Mouse (Mus musculus) embryonic facial prominence, embryonic 15.5 days (tissue): Measurements from ENCODE around the gene Tmem140. TPM values are rescaled to one million over a fixed set of nuclear protein-coding genes. Genes with fewer than 3 reads are reported as not detected.
A peak's percentile ranks its signal among the peaks of the same experiment; 100 is the strongest.

Experiments
- ATAC-seq: fragments of 200-750 bp; cut with Nextera tagmentation; 2 replicates; pipeline ENCODE4 v1.8.0; 2017; ENCODE audit warnings: low read depth, moderate TSS enrichment; ENCODE audit not compliant: insufficient number of reproducible peaks, low FRiP score, low TSS enrichment
- H3K27ac ChIP-seq: fragments of 300-500 bp; sonication (generic); replicated peaks from 2 replicates; pipeline ENCODE4 v1.5.1; 2015; ENCODE audit warnings: mild to moderate bottlenecking, inconsistent platforms
- H3K27me3 ChIP-seq: fragments of 300-500 bp; sonication (generic); 2 replicates; pipeline ENCODE4 v1.6.1; 2015; ENCODE audit warnings: inconsistent platforms
- H3K36me3 ChIP-seq: fragments of 300-500 bp; sonication (generic); 2 replicates; pipeline ENCODE4 v1.6.1; 2015; ENCODE audit warnings: mild to moderate bottlenecking, inconsistent platforms
- H3K4me1 ChIP-seq: fragments of 300-500 bp; sonication (generic); 2 replicates; pipeline ENCODE4 v1.6.1; 2015; ENCODE audit warnings: inconsistent platforms
- H3K4me2 ChIP-seq: fragments of 300-500 bp; sonication (generic); replicated peaks from 2 replicates; pipeline ENCODE4 v1.6.1; 2015; ENCODE audit warnings: mild to moderate bottlenecking, inconsistent platforms
- H3K4me3 ChIP-seq: fragments of 300-500 bp; sonication (generic); replicated peaks from 2 replicates; pipeline ENCODE4 v1.5.1; 2015; ENCODE audit warnings: mild to moderate bottlenecking, inconsistent platforms
- H3K9ac ChIP-seq: fragments of 300-500 bp; sonication (generic); 2 replicates; pipeline ENCODE4 v1.6.1; 2015; ENCODE audit warnings: inconsistent platforms
- H3K9me3 ChIP-seq: fragments of 300-500 bp; sonication (generic); replicated peaks from 2 replicates; pipeline ENCODE4 v1.6.1; 2016; ENCODE audit warnings: inconsistent platforms
- WGBS: fragments of 180-500 bp; shearing (Covaris S2); methylation state at CpG from one replicate; pipeline ENCODE4 v1.1.7; 2015; 5-methylcytosine and 5-hydroxymethylcytosine counted together
- polyA plus RNA-seq: library from polyadenylated mRNA; unstranded; fragments of >200 nt; fragmentation: Nextera tagmentation; extraction: Ambion mirVana; gene quantifications from 2 replicates; pipeline ENCODE4 v1.2.1, GENCODE M21; 2015

Gene Tmem140
- polyA plus RNA-seq, 1 experiment from 2014 or later, result 3.0 TPM

DNA sequence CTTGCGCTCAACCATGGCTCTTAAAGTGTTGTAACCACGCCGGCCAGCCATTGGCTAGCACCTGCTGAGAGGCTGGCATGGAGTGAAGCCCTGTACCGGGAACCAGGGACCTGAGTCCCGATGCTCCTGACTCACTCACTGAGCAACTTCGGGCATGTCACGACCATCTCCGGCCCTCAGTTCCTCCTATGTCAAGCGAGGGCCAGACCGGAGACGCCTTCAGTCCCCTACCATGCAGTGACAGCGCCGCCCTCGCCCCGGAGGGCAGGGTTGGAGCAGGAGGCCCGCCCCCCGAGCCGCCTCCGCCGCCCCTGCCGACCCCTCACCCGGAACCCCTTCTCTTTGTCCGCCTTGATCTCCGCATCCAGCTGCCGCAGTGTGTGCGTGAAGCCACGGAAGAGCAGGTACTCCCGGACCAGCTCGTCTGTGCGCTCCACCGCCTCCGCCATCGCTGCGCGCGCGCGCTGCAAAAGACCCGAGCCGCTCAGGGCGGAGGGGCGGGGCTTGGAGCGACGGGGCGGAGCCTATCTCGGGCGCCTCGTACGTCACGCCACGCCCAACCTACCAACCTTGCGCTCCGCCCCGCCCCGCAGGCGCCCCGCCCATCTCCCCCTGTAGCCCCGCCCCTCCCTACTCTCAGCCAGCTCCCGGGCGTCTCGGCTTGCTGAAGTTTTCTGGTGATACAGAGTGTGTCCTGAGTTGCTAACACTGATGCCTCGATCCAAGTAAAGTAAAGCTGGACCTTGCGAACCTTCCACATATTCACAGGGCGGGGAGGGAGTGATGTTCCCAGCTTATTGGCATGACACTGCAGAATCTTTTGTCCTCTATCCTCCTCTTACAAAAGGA is 47.6 kb downstream of the Tmem140 start, which contains the start of gene Wdr91:
Gene Wdr91, minus strand, starts transcription at position 506 of the 849 bp plus-strand sequence.
- Histone ChIP-seq H3K27ac (peak within 1 kb of the TSS; percentile 92), H3K9ac (peak within 1 kb of the TSS; percentile 62), H3K36me3 (peaks cover 21% of the 10 kb centered on the region), H3K9me3 (no peaks in the 10 kb centered on the region), H3K4me3 (peak within 1 kb of the TSS; percentile 87), H3K4me2 (peak within 1 kb of the TSS; percentile 79), H3K27me3 (no peaks in the 10 kb centered on the region), H3K4me1 (peaks cover 11% of the 10 kb centered on the region)
- under 1% methylated on average over 62 of the region's 64 CpGs for WGBS
- peak; percentile 92 for ATAC-seq

DNA sequence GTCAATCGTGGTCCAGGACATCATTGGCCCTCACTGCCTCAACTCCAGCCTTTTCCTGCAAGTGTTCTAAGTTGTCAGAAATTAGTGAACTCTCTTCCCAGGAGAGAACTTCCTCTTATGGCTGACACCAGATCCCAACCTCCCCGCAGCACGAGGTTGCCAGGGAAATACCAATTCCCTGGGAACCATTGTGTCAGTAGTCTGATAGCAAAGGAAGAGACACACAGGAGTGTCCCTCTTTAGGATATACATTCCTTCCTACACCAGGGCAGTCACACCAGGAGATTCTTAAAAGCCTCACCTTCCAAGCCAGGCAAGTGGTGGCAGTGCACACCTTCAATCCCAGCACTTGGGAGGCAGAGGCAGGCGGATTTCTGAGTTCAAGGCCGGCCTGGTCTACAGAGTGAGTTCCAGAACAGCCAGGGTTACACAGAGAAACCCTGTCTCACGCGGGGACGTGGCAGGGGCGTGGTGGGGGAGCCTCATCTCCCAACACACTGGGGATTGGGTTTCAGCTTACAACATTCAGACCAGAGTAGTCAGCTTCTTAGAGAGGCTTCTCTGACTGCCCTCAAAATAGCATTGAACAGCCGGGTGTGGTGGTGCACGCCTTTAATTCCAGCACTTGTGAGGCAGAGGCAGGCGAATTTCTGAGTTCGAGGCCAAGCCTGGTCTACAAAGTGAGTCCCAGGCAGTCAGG is 50.5 kb downstream of the Tmem140 start:
- no peaks in the 10 kb centered on the region for H3K36me3 ChIP-seq
- no peak overlapping the region for H3K4me3 ChIP-seq
- no peak overlapping the region for H3K9ac ChIP-seq
- 79% methylated on average over 13 of the region's 13 CpGs for WGBS
- H3K4me2 ChIP-seq, result no peak overlapping the region
- H3K27ac ChIP-seq, result no peak overlapping the region
- H3K9me3 ChIP-seq, result no peaks in the 10 kb centered on the region
- no peak for ATAC-seq
- no peaks in the 10 kb centered on the region for H3K27me3 ChIP-seq
- peaks cover 11% of the 10 kb centered on the region for H3K4me1 ChIP-seq

DNA sequence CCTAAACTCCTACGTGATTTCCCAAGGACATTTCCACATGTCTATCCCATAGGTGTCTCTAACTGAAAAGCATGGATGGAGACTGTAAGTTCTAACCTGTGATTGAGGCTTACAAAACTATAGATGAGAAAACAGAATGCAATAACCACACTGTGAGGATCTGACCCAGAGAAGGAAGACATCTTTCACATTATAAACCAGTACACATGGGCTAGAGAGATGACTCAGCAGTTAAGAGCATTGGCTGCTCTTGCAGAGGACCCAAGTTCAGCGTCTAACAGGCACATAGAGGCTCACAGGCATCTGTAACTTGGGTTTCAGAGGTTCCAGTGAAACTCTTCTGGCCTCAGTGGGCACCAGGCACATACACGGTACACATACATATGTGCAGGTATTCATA is 51.5 kb downstream of the Tmem140 start:
- H3K9ac ChIP-seq, result no peak overlapping the region
- no peaks in the 10 kb centered on the region for H3K36me3 ChIP-seq
- no peak overlapping the region for H3K27ac ChIP-seq
- H3K4me1 ChIP-seq, result peaks cover 8% of the 10 kb centered on the region
- no peaks in the 10 kb centered on the region for H3K27me3 ChIP-seq
- no peak for ATAC-seq
- no peak overlapping the region for H3K4me2 ChIP-seq
- 81% methylated on average over 3 of the region's 3 CpGs for WGBS
- H3K4me3 ChIP-seq, result no peak overlapping the region
- H3K9me3 ChIP-seq, result no peaks in the 10 kb centered on the region

DNA sequence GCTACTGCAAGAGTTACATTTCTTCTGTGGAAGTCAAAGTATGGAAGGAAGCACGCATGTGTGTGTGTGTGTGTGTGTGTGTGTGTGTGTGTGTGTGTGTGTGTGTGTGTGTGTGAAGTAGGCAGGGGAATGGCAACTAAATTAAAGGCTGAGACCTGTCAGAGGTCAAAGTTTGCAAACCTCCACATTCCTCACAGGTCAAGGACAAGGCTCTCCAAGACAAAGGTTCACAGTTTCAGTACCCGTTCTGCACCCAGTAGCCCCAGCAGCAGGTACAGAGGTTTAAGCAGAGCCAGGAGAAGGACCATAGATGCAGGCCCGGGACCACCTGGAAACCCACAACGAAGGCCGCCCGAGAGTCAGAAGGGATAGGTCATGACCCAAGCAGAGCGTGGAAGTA is 56.2 kb downstream of the Tmem140 start:
- H3K27me3 ChIP-seq, result no peaks in the 10 kb centered on the region
- H3K27ac ChIP-seq, result no peak overlapping the region
- H3K4me2 ChIP-seq, result no peak overlapping the region
- H3K4me1 ChIP-seq, result no peaks in the 10 kb centered on the region
- ATAC-seq, result no peak
- H3K9me3 ChIP-seq, result no peaks in the 10 kb centered on the region
- no peaks in the 10 kb centered on the region for H3K36me3 ChIP-seq
- no peak overlapping the region for H3K9ac ChIP-seq
- no peak overlapping the region for H3K4me3 ChIP-seq
- 57% methylated on average over 7 of the region's 7 CpGs for WGBS

DNA sequence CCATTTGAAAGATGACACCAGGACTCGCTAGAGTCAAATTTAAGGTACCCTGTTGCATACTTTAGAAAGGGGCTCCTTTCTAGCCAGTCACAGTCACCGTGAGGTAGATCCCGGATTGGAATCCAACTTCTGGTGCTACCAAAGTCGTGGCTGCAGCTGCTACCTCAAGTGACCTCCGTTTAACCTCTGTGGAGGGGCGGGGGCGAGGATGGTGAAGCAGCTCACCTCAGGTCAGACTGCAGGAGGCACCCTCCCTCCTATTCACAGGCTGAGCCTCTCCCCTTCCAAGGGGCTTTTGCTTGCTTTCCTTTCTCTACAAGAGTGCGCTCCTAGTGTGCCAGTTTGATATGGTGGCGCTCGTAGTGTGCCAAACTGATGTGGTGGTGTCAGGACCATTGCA is 57.0 kb downstream of the Tmem140 start, which contains the start of gene Stra8:
Gene Stra8, plus strand, starts transcription at position 208 of the 400 bp plus-strand sequence.
- Histone ChIP-seq H3K9ac (no peak within 1 kb of the TSS), H3K4me2 (no peak within 1 kb of the TSS), H3K9me3 (no peaks in the 10 kb centered on the region), H3K36me3 (no peaks in the 10 kb centered on the region), H3K27me3 (no peaks in the 10 kb centered on the region), H3K27ac (no peak within 1 kb of the TSS), H3K4me1 (no peaks in the 10 kb centered on the region), H3K4me3 (no peak within 1 kb of the TSS)
- 43% methylated on average over 10 of the region's 10 CpGs for WGBS
- ATAC-seq, result no peak

DNA sequence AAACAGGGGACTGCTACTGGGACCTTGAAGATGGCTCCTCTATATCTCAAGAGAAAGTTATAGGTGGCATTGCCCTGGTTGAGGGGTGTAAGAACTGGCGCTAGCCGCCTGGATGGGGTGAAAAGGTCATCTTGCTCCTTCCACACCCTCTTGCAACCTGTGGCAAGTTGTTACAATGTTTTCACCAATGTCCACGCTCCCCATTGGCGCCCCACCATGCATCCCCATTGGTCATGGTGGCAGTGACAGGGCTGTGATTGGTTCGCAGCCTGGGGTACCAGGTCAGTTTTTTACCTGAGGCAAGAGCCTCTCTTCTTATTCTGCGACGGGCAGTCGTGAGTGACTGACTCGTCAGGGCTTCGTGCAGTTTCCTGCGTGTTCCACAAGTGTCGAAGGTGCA is 57.7 kb downstream of the Tmem140 start:
- H3K4me3 ChIP-seq, result no peak overlapping the region
- H3K27ac ChIP-seq, result no peak overlapping the region
- H3K36me3 ChIP-seq, result no peaks in the 10 kb centered on the region
- no peak for ATAC-seq
- WGBS, result 86% methylated on average over 12 of the region's 12 CpGs
- H3K4me1 ChIP-seq, result no peaks in the 10 kb centered on the region
- no peaks in the 10 kb centered on the region for H3K27me3 ChIP-seq
- no peaks in the 10 kb centered on the region for H3K9me3 ChIP-seq
- H3K9ac ChIP-seq, result no peak overlapping the region
- no peak overlapping the region for H3K4me2 ChIP-seq

DNA sequence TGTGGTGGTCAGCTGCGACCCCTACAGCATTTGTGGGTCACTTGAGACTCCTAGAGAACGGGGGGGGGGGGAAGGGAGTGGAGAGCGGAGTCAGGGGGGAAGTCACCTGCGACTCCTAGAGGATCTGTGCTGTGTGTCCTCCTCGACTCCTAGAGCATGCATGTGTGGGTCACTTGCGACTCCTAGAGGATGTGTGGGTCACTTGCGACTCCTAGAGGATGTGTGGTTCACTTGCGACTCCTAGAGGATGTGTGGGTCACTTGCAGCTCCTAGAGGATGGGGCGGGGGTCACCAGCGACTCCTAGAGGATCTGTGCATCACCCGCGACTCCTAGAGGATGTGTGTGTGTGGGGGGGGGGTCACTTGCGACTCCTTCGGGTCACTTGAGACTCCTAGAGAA is 59.0 kb downstream of the Tmem140 start:
- WGBS, result 50% methylated on average over 14 of the region's 14 CpGs
- no peaks in the 10 kb centered on the region for H3K36me3 ChIP-seq
- H3K9me3 ChIP-seq, result no peaks in the 10 kb centered on the region
- H3K27ac ChIP-seq, result no peak overlapping the region
- no peak for ATAC-seq
- no peak overlapping the region for H3K4me3 ChIP-seq
- H3K4me2 ChIP-seq, result no peak overlapping the region
- H3K9ac ChIP-seq, result no peak overlapping the region
- no peaks in the 10 kb centered on the region for H3K27me3 ChIP-seq
- H3K4me1 ChIP-seq, result no peaks in the 10 kb centered on the region

Other genes starting within 250 kb of the Tmem140 start
- 8.1 and 8.9 TPM in 2 replicates for gene Agbl3, start 82.7 kb upstream of the Tmem140 start, polyA plus RNA-seq
- 14.8 and 17.4 TPM in 2 replicates for gene Cyren, start 14.9 kb downstream of the Tmem140 start, polyA plus RNA-seq
- gene Wdr91, start 47.7 kb downstream of the Tmem140 start, polyA plus RNA-seq, result 10.0 and 12.0 TPM in 2 replicates
- not detected in 2 replicates for gene Stra8, start 57.0 kb downstream of the Tmem140 start, polyA plus RNA-seq
- 1.1 TPM in 2 replicates for gene Slc23a4, start 125.3 kb downstream of the Tmem140 start, polyA plus RNA-seq